Mouse (Mus musculus) forebrain, embryonic 11.5 days (tissue): ENCODE measurements around the gene Trim24. TPM values are rescaled to one million over a fixed set of nuclear protein-coding genes. Genes with fewer than 3 reads are reported as not detected.
A peak's percentile ranks its signal among the peaks of the same experiment; 100 is the strongest.
"Not testable (repeated sequence)": the region's sequence is repeated elsewhere in the genome, so short reads cannot be mapped to it uniquely, and the experiment has no call there.

Source experiments
- ATAC-seq: fragments of 200-750 bp; cut with Nextera tagmentation; replicated peaks from 2 replicates; pipeline ENCODE4 v1.8.0; 2017; ENCODE audit warnings: moderate TSS enrichment; ENCODE audit not compliant: low FRiP score
- DNase-seq: peaks from one replicate; pipeline ENCODE4 v3.0.0-alpha.2; 2017; ENCODE audit warnings: low spot score
- H3K27ac ChIP-seq: fragments of 300-500 bp; sonication (generic); 2 replicates; pipeline ENCODE4 v1.5.1; 2014; ENCODE audit warnings: low read depth, low read length
- H3K27me3 ChIP-seq: fragments of 300-500 bp; sonication (generic); 2 replicates; pipeline ENCODE4 v1.6.1; 2014; ENCODE audit warnings: mild to moderate bottlenecking, low read length, mixed read lengths; ENCODE audit not compliant: control insufficient read depth, insufficient read depth
- H3K36me3 ChIP-seq: fragments of 300-500 bp; sonication (generic); 2 replicates; pipeline ENCODE4 v1.6.1; 2014; ENCODE audit warnings: mild to moderate bottlenecking, low read length, moderate library complexity, mixed read lengths; ENCODE audit not compliant: control insufficient read depth, insufficient read depth
- H3K4me1 ChIP-seq: fragments of 300-500 bp; sonication (generic); replicated peaks from 2 replicates; pipeline ENCODE4 v1.6.1; 2014; ENCODE audit warnings: low read length, mixed read lengths; ENCODE audit not compliant: control insufficient read depth, insufficient read depth
- H3K4me2 ChIP-seq: fragments of 300-500 bp; sonication (generic); 2 replicates; pipeline ENCODE4 v1.6.1; 2014; ENCODE audit warnings: low read depth, mild to moderate bottlenecking, low read length, moderate library complexity, mixed read lengths; ENCODE audit not compliant: severe bottlenecking
- H3K4me3 ChIP-seq: fragments of 300-500 bp; sonication (generic); 2 replicates; pipeline ENCODE4 v1.5.1; 2014; ENCODE audit warnings: low read depth, low read length
- H3K9ac ChIP-seq: fragments of 300-500 bp; sonication (generic); 2 replicates; pipeline ENCODE4 v1.6.1; 2014; ENCODE audit warnings: low read length
- H3K9me3 ChIP-seq: fragments of 300-500 bp; sonication (generic); 2 replicates; pipeline ENCODE4 v1.6.1; 2016; ENCODE audit warnings: low read length, mixed read lengths; ENCODE audit not compliant: control insufficient read depth
- WGBS: fragments of 180-500 bp; shearing (Covaris S2); extraction: QIAGEN DNeasy Blood & Tissue Kit; methylation state at CpG from one replicate; pipeline ENCODE4 v1.1.7; 2014; 5-methylcytosine and 5-hydroxymethylcytosine counted together
- polyA plus RNA-seq: library from polyadenylated mRNA; unstranded; fragments of >200 nt; fragmentation: Nextera tagmentation; extraction: Ambion mirVana; gene quantifications from 2 replicates; pipeline ENCODE4 v1.2.1, GENCODE M21; 2014

Gene Trim24
- polyA plus RNA-seq, 1 experiment from 2014 or later, result 39.9 TPM

GRCm38 (mm10) chr6:37856300-37856699 is 14.3 kb upstream of the Trim24 start:
- H3K36me3 ChIP-seq, DNase-seq, H3K9me3 ChIP-seq, H3K27ac ChIP-seq, ATAC-seq, H3K9ac ChIP-seq, H3K4me3 ChIP-seq, H3K4me1 ChIP-seq, H3K27me3 ChIP-seq, H3K4me2 ChIP-seq: not testable (repeated sequence)
- WGBS, result 91% methylated on average over 9 of the region's 9 CpGs

GRCm38 (mm10) chr6:37857196-37857874 is 13.3 kb upstream of the Trim24 start:
- 83% methylated on average over 4 of the region's 4 CpGs for WGBS
- ATAC-seq, result no peak

GRCm38 (mm10) chr6:37858126-37858525 is 12.5 kb upstream of the Trim24 start:
- H3K9ac ChIP-seq, result no peak overlapping the region
- WGBS, result 85% methylated on average over 4 of the region's 4 CpGs
- no peak overlapping the region for H3K4me2 ChIP-seq
- H3K4me3 ChIP-seq, result no peak overlapping the region
- H3K27ac ChIP-seq, result no peak overlapping the region
- no peak for DNase-seq
- no peak for ATAC-seq
- no peaks in the 10 kb centered on the region for H3K27me3 ChIP-seq
- no peaks in the 10 kb centered on the region for H3K36me3 ChIP-seq
- no peaks in the 10 kb centered on the region for H3K9me3 ChIP-seq
- H3K4me1 ChIP-seq, result no peaks in the 10 kb centered on the region

More at GRCm38 (mm10) chr6:37857196-37857874, 13.3 kb upstream of the Trim24 start:
- Histone ChIP-seq H3K27ac (no peak overlapping the region), H3K4me2 (no peak overlapping the region), H3K9ac (no peak overlapping the region), H3K4me1 (no peaks in the 10 kb centered on the region), H3K4me3 (no peak overlapping the region), H3K36me3 (no peaks in the 10 kb centered on the region), H3K9me3 (no peaks in the 10 kb centered on the region), H3K27me3 (no peaks in the 10 kb centered on the region)
- no peak for DNase-seq

GRCm38 (mm10) chr6:37862893-37863292 is 7.7 kb upstream of the Trim24 start:
- no peak for ATAC-seq
- Histone ChIP-seq H3K4me1 (no peaks in the 10 kb centered on the region), H3K27ac (no peak overlapping the region), H3K4me3 (no peak overlapping the region), H3K27me3 (no peaks in the 10 kb centered on the region), H3K36me3 (no peaks in the 10 kb centered on the region), H3K9me3 (no peaks in the 10 kb centered on the region), H3K9ac (no peak overlapping the region), H3K4me2 (no peak overlapping the region)
- 94% methylated on average over 7 of the region's 7 CpGs for WGBS
- DNase-seq, result no peak

- H3K4me1 ChIP-seq, result no peaks in the 10 kb centered on the region
- no peaks in the 10 kb centered on the region for H3K36me3 ChIP-seq
- no peak for ATAC-seq
- no peak for DNase-seq
- no peak overlapping the region for H3K9ac ChIP-seq
- no peak overlapping the region for H3K4me3 ChIP-seq
- H3K4me2 ChIP-seq, result no peak overlapping the region
- 77% methylated on average over 2 of the region's 2 CpGs for WGBS
- H3K27ac ChIP-seq, result no peak overlapping the region
- H3K27me3 ChIP-seq, result no peaks in the 10 kb centered on the region
- H3K9me3 ChIP-seq, result no peaks in the 10 kb centered on the region
Measured at GRCm38 (mm10) chr6:37863961-37864730, 6.5 kb upstream of the Trim24 start.

GRCm38 (mm10) chr6:37871137-37871851 is 683 bp downstream of the Trim24 start:
- WGBS, result under 1% methylated on average over 55 of the region's 70 CpGs

GRCm38 (mm10) chr6:37872861-37873260 is 2.2 kb downstream of the Trim24 start:
- Histone ChIP-seq H3K4me2 (no peak overlapping the region), H3K9ac (no peak overlapping the region), H3K36me3 (peaks cover 16% of the 10 kb centered on the region), H3K27ac (no peak overlapping the region), H3K4me1 (no peaks in the 10 kb centered on the region), H3K27me3 (no peaks in the 10 kb centered on the region), H3K4me3 (no peak overlapping the region), H3K9me3 (peaks cover 40% of the 10 kb centered on the region)
- ATAC-seq, result no peak
- no peak for DNase-seq
- 93% methylated on average over 1 of the region's 1 CpGs for WGBS

More at GRCm38 (mm10) chr6:37871137-37871851, 683 bp downstream of the Trim24 start:
- no peaks in the 10 kb centered on the region for H3K27me3 ChIP-seq
- H3K36me3 ChIP-seq, result peaks cover 3% of the 10 kb centered on the region
- H3K9me3 ChIP-seq, result peaks cover 34% of the 10 kb centered on the region
- peak; percentile 70 for ATAC-seq
- DNase-seq, result peak; percentile 91
- peak overlapping the region; percentile 98 for H3K9ac ChIP-seq
- peak overlapping the region; percentile 89 for H3K4me3 ChIP-seq
- H3K4me1 ChIP-seq, result no peaks in the 10 kb centered on the region
- peak overlapping the region; percentile 40 for H3K4me2 ChIP-seq
- peak overlapping the region; percentile 99 for H3K27ac ChIP-seq

GRCm38 (mm10) chr6:37873731-37874130 is 3.1 kb downstream of the Trim24 start:
- no peaks in the 10 kb centered on the region for H3K4me1 ChIP-seq
- no peak overlapping the region for H3K4me3 ChIP-seq
- peaks cover 22% of the 10 kb centered on the region for H3K36me3 ChIP-seq
- DNase-seq (no peak), ATAC-seq (no peak)
- no peak overlapping the region for H3K4me2 ChIP-seq
- peaks cover 48% of the 10 kb centered on the region for H3K9me3 ChIP-seq
- no peak overlapping the region for H3K27ac ChIP-seq
- no peaks in the 10 kb centered on the region for H3K27me3 ChIP-seq
- H3K9ac ChIP-seq, result no peak overlapping the region
